Mouse (Mus musculus) B cell, adult 2 months (primary cell): Measurements from ENCODE around the gene Brinp2.
A peak's percentile ranks its signal among the peaks of the same experiment; 100 is the strongest.

Experiments used
- DNase-seq, 2 experiments: peaks; one replicate each; pipeline ENCODE4 v3.0.0; 2022

Brinp2 gene

DNA sequence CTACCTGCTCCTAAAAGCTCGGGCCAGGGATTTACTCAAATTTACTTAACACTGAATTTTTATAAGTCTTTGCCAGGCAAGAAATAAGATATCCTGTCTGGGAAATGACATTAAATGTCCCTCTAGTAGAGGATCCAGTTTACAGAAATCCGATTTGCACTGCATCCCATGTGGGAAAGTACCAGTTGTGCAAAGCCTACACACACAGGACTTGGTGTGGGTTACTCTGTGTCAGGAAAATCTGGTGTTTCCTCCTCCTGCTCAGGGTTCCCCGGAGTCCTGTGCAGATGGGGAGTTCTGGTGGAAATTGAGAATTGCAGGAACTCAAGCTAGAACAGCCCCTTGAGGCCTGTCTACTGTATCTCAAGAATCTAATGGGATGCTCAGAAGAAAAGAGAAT, 70.9 kb downstream of the Brinp2 start:
- DNase-seq = no peak

DNA sequence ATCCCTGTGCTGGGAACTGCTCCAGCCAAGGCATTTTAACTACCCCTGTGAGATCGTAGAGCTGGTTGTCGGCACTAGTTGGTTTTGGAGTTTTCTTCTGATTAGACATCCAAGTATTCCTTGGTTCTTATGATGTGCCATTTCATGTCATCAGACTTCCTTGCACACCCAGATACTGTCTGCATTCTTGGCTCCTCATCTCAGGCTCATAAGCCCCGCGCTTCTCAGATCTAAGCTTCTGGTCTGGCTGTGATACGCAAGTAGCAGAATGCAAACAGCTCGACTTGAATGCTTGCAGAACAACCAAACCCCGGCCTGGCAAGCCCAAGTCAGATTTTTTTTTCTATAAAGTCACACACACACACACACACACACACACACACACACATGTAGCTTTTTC, 72.3 kb downstream of the Brinp2 start:
- no peak for DNase-seq

DNA sequence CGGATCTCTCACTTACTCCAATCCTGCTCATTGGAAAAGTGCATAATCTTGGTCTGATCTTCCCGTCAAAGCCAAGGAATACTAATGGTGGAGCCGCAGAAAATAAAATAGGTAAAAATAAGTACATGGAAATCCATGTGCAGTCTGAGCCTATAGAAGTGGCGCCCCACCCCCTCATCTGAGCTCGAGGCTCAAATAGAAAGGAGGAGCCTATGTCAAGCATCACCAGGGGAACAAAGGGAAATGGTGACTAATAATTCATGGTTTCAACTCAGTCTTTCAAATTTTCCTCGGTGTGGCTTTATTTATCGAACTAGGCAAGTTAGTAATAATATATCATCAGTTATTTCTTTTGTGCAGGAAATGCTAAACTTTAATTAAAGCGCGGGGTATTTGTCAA, 84.1 kb downstream of the Brinp2 start:
- no peak for DNase-seq

DNA sequence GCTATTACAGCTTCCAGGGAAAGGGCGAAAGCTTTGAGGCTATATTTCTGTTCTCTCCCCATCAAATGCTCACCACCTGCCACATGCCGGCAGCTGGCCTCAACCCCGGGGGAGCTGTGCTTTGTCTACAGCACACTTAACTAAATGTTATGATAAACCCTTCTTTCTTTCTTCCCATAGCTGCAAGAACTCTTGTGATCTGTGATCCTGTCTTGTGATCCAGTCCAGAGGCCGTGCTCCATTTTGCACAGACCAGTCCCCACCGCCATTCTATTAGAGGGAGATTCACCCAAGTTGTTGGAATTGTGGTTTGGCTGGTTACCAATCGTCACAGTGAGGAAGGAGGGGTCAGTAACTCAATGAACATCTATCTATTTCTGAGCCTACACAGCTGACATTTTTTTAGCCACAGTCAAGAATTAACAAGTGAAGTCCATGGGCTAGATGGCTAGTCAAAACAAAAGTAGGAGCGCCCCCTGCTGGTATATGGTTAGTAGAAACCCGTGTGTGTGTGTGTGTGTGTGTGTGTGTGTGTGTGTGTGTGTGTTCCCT, 89.0 kb downstream of the Brinp2 start:
- DNase-seq = peak in 1 of 2 experiments; percentile 2

DNA sequence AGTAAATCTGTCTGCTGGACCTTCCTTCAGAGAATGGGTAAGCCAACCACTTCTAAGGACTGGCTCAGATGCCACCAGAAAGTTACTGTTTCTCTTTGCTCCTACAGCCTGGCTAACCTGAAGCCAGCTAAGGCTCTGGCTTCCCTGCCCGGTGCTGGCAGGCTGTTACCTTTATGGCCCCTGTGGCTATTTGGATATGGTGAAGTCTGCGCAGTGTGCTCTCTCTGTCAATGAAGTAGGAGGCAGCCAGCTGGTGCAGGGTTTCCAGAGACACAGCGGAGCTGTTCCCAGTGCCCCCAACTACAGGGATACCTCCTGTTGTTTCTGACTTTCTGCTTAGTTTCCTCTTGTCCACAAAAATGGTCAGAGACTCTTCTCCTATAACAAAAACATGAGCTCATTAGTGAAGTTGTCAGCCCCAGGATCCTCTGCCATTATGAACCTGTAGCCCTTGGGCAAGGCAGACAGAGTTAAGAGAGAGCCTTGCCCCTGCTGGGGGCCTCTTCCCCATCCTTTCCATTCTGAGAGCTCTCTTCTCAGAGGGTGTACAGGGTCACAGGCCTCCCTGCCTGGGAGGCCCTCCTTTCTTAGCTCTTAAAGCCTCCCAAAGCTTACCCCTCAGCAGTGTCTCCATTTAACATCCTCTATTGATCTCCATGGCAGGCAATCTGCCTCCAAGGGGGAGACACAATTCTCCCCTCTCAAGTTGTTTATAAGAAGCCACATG, 89.7 kb downstream of the Brinp2 start:
- DNase-seq = no peak

DNA sequence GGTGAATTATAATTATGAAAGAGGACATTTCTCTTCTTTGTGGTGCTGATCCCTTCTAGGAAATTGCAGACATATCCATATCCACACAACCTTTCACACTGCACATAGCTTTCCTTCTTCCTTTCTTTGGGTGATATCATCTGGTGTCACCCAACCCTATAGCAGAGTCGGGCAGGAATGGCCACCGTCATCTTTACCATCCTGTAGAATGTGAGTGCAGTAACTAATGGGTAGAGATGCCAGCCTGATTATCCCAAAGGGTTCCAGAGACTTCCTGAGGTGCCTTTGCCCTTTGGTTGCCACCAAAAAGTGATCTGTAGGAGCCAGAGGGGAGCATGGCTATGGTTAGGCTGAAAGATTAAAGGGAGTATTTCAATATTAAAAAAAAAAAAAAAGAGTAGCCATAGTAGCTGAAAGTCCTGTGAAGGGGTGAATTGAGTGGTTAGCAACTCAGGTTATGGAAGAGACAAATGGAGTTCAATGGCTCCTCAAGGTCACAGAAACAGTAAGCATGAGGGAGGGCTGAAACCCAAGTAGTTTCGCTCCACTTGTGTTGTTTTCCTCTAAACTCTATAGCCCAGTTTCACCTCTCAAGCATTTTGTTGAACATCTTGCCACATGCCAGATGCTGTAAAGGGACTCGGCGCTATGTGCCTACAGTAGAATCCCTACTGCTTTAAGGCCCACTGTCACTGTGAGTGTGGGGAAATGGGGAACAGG, 96.5 kb downstream of the Brinp2 start:
- DNase-seq = no peak

DNA sequence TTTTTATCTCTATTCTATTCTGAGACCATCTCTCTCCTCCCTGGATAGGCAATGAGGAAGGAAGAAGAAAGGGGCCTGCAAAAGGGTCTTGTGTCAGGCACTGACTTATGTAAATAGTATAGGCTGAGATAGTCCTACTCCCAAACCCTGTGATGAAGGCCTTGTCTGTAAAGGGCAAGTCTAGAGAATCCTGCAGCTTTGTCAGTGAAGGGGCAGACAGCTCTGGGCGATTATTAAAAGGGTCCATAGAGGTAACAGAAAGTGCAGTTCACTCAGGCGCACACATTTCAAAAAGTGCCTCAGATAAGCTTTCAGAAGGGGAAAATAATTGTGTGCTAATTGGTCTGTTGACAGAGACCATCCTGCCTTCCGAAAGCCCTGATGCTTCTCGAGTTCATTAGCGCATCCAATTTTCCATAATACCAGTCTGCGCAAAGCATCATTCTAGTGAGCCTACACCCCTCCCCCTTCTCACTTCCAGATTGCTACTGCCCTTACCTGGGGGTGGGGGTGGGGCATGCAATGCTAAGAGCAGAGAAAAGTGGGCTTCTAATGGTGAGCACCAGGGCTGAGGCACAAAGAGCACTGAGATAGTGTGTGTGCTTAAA, 97.3 kb downstream of the Brinp2 start:
- DNase-seq = no peak

DNA sequence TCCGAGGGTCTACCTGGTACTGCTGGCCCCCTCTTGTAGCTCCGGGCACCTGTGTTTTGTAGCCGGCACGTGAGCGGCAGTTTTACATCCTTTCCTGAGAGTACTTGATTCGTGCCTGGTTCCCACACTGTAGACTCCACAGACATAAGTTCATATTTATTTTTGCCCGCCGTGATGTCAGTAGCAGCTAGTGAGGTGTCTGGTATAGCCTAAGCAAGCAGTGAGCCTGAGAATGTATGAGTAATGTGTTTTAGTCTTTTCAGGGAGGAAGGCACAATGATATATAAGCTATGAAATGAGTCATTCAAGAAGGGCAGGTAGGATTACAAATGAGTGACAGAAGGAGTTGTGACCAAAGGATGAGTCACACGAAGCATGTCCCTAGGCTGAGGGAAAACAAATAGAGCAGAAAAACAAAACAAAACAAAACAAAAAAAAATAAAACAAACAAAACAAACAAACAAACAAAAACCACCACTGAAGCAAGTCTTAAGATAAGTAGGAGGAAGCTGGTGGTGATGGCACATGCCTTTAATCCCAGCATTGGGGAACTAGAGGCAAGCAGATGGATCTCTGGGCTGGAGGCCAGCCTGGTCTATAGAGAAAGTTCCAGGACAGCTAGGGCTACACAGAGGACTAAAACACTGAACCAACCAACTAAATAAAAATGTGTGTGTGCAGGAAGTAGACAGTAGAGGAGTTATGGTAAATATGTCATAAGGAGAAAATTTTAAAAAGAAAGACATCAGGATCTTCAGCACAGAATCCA, 100.0 kb downstream of the Brinp2 start:
- no peak for DNase-seq

DNA sequence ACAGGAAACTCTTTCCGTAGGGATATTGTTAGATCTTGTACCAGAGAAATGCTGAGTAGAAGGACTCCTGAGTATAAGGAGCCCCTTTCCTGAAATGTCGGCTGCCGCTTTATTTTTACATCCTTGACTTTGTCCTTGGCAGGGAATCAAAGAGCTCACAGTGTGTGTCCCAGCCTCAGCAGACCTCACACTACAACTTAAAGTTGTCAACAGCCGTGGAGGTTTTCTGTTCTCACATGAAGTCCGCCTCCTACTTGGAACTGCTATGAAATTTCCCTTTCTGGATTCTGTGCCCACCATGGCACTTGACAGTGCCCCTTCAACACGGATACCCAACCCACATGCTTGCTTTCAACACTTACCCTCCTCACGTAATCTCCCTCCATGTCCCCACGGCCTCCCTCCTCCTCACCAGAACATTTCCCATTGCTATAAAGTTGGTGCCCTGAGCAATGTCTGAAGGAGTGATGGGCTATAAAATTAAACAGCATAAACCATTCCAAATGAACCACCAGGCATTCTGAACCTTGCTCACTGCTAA, 103.4 kb downstream of the Brinp2 start:
- DNase-seq = no peak

DNA sequence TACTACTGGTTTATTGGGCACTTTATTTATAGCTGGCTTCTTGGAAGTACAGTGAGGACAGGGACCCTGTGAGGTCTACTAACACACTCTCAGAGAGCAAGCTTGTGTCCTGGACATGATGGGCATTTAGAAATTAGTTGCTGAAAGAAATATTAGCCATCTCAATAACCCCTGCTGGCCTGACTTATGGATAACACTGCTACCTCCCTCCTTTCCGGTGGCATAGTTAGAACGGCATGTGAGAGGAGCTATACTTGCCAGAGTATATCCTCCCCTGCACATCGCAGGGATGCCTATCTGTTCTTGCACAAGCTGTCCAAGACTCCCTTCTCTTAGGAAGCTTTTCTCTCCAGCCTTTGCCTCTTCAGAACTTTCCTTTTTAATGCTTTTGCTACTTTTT, 107.9 kb downstream of the Brinp2 start:
- DNase-seq = no peak

DNA sequence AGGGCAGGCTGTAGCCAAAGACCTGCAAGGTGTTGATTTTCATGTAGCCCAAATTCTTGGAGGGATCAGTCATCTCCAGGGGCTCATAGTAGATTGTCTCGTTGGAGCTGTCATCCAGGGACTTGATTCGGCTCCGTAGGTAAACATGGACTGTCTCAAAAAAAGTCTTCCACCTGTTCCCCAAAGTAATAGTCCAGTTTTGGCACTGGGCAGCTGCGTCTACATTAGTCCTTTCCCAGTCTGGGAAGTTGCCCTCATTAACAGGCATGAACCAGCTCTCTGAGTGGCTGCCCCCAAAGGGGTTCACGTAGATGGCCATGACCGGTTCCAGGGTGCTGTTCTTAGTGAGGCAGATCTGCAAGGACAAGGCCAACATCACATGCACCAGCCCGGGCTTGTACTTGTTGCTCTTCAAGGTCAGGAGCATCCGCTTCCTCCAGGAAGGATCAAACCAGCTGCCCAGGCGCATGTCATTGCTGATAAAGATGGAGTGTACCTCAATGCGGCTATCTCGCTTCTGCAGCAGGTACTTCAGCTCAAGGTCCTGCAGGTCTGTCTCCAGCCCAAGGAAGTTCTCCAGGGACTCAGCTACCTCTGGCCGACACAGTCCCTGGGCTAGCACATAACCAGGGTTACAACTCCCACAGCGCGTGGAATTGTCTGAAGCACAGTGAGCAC, 109.5 kb downstream of the Brinp2 start:
- no peak for DNase-seq

DNA sequence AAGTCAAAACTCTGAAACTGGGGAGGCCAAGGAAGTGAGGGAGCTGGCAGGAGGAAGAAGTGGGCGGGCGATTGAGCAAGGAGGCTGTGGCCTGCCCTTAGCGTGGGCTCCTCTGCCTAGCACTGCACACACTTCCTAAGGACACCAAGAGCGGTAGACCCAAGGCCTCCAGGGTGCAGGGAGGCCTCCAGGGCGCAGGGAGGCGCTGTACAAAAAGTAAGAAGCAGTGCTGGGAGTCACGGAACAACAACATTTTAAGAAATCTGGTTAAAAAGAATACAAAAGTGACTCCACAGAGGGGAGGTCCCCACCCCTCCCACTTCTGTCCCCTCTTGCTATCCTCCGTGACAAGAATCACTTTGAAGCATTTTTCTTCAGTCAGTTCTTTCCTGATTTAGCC, 110.6 kb downstream of the Brinp2 start:
- no peak for DNase-seq

DNA sequence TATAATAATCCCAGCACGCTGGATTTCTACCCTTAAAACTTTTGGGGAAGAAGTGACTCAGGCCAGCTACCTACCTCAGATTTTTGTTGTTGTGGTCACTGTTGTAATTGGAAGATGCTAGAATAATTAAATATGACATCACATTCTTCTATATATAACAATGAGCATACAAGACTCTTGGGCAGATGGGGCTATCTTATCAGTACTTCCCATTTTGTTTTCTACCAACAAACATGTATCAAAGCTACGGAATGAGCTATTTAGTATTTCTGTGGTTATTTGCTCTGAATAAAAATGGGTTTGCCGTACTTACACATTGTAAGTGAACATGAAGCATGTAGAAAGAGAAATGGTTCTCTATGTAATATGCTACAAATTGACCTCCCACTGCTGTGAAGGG, 112.1 kb downstream of the Brinp2 start:
- DNase-seq = no peak

DNA sequence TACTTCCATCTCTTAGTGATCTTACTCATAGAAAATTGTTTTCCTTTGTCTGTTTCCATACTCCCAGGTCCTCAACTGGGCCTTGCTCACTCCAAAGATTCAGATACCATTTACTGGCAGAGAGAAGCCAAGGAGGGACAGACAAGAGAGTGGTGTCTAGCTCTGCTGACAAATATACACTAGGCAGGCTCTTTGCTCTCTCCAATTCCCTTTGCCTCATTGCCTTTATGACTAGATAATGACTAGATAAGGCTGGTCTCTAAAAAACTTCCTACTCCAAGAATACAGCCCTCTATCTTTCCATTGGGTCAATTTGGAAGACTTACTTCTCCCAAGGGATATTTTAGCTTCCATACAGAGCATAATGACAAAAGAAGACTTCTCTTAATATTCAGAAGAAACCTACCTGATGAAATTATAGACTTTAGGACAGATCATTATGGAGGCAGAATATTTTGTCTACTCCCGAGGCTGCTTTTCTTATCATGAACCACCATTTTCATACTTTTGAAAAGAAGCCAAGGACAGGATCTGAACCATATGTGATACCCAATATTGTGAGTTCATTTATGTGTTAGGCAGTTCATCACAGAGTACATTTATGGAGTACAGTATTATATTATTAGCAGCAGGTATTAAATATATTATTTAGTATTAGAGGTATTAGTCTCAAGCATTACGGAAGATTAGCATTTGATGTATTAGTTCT, 114.1 kb downstream of the Brinp2 start:
- no peak for DNase-seq

DNA sequence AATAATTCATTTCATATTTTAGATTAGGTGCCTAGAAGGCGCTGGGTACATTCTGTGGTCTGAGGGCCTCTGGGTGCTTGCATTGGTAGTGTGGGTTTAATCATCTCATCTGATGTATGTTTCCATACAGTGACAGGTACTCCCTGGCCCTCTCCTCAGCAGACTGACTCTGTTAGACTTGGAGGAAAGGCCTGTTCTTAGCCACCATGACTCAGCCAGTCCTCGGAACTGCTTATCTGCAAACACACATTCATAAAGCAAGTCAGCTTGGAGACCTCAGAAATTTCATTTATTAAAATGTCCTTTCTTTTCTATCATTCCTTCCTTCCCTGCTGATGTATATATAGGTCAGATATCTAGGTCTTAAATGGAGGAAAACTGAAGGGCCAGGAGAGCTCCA, 116.3 kb downstream of the Brinp2 start:
- no peak for DNase-seq

DNA sequence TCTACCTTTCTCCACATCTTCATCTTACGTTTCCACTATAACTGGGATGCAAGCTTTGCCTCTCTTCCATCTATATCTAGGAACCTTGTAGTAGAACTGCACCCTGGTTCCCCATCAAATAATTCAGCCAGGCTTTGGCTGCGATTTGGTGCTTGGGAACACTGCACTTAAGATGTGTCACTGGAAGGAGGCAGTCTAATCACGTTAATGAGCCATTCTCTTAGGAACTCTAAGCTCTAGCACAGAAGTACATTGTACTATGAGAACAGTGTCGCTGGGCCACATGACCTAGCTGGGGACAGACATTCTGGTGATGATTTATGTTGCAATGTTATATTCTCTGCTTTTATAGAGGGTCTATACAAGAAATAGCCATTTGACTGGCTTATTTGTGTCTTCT, 117.4 kb downstream of the Brinp2 start:
- DNase-seq = no peak

DNA sequence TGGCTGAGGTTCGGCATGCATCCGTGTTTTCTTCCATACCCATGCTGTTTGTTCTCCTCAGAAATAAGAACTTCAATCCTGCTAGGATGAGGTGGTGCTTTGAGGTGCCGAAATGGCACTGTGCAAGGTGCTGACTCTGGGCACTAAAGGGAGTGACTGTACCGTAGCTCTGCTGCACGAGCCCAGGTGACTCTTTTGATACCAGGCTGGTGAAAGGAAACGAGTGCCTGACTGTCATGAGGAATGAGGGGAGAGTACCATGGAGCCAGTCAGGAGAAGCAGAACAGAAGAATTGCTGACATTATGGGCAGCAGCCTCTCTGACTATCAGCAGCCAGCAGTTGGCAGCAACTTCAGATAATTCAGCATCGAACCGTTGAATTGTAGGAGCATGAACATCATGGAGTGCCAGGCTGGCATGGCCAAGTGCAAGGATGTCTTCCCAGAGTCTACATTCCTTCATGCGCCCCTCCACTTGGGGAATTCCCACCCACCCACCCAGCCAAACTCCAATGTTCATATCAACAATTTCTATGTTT, 127.4 kb downstream of the Brinp2 start:
- DNase-seq = no peak

DNA sequence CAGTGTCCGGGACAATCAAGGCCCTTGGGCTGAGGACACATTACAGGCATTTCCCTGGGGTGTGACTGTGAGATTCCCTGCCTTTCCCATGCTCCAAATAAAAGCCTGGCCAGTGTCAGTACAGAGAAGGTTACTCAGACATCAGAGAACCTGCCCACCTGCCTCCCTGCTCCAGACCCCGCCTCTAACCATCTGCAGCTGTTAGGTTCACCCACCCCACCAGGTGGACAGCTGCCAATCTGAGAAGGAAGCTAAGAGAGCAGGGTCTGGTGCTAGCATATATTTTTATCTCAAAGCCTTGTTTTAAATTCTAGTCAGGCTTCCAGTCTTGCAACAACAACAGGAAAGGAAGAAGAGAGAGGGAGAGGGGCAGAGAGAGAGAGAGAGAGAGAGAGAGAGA, 128.9 kb downstream of the Brinp2 start:
- DNase-seq = no peak

DNA sequence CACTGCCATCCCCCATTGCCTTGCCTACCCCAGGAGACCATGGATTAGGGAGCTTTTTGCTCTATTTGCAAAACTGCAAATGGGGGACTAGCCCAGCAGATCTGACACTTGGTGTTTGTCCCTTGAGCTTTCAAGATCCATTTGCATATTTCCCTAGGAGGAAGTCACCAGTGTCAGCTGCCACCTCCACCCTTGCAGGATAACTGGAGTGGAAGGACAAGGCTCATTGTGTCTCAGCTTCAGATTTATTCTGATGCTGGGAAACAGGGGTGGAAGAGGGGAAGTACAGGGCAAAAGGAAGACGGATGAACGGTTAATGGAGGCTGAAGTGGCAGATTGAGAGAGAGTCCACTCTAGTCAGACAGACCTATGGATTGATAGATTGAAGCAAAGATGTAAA, 129.4 kb downstream of the Brinp2 start:
- DNase-seq = no peak

DNA sequence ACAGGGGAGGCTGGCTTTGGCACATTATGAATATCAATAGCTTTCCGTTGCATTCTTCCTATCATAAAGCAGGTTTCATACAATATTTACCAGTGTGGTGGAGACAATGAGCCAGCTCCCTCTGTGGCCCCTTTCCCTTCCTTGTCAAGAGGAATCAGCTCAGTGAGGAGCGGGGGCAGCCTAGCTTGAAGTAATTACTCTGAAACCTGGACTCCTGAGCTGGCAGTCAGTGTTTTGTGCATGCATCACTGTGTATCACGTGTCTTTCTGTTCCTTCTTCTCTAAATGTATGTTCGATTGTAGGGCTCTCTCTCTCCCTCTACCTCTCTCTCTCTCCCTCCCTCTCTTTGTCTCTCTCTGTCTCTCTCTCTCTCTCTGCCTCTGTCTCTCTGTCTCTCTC, 135.1 kb downstream of the Brinp2 start:
- DNase-seq = no peak

DNA sequence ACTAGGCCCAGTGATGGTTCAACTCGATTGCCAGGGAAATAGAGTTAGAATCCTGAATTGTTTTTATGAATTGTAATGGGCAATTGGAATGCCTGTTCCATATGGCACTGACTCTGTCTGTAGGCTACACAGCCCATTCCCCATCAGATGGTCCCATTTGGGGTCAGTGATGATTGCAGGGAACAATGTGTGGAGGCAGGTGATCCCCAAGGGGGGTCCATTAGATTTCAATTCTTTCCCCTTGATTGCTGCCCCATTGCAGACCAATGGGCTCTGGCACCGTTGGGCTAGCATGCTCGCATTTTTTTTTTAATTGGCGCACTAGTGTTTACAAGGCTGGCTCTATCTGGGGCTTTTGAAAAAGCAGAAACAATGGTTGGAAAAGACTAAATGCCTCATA, 136.0 kb downstream of the Brinp2 start:
- DNase-seq = no peak
